Mouse (Mus musculus): ENCODE results near the gene Cd3d. TPM values are rescaled to one million over a fixed set of nuclear protein-coding genes. Genes with fewer than 3 reads are reported as not detected.

Gene Cd3d
- polyA plus RNA-seq, 1 experiment, result 0.55 TPM

DNA sequence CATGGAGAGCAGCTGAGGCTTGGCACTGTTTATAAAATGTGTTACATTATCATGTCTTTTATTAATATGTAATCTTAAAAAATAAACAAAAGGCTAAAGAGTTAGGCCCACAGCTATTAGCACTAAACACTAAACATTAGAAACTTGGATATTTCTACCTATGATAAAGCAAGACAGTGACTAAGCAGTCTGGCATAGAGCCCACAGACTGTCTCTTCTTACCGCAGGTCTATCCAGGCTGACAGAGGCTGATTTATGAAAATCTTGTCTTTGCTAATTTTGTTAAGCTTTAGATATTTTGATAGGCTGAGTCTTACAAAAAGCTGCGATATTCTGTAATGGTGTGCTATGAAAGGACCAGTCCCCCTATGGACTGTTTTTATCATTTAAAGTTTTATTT, 11.7 kb downstream of the Cd3d start:
- DNase-seq (ENCODE audit: low spot score), result no peak

DNA sequence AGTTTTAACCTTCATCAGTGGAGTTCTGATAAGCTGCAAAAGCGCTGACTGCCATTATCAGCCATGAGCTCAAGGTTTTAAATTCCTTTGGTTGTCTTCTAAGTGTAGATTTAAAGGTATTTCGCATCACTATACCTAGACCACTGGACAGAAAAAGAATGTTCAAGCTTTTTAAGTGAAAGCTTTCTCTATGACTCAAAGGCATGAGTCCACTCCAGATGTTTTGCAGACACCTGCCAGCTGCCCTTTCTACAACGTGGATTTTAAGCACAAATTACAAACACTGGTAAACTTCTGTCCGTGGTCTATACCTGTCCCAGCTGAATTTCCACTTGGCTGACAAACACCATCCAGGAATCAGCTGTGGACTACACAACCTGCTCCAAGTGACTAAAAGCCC, 13.4 kb downstream of the Cd3d start:
- DNase-seq (ENCODE audit: low spot score), result no peak

DNA sequence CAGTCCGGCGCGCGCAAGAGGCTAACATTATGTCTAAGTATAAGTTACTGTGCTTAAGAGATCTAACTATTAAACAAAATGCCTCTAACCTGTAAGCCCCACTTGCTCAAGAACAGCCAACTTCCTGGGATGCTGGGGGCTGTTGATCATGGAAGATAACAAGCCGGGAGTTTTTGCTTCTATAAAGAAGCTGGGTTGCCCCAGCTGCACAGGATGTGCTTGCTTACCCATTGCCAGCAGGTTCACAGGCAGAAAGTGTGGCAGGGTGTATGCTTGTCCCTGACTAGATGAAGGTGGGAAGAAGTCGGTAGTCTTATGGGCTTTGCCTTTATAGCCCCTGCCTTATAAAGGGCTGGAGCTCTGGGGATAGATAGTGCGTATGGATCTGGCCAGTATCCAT, 15.0 kb downstream of the Cd3d start:
- no peak for DNase-seq (ENCODE audit: low spot score)

DNA sequence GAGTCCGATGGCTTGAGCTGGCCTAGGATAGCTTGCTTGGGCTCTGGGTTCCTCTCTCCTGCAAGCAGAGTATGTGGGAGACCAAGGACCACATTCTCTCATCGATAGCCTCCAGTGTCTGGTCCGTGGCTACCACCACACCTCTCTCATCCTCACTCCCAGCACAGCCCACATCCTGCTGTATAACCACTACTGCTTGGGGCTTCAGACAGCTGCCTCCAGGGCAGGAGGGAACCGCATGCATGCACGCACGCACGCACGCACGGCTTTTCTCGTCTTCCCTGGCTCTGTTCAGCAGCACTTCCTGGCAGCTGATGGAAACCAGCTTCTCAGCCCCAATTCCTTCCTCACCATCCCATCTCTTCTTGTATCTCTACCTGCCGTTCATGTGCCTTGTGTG, 16.6 kb downstream of the Cd3d start:
- DNase-seq (ENCODE audit: low spot score), result no peak

DNA sequence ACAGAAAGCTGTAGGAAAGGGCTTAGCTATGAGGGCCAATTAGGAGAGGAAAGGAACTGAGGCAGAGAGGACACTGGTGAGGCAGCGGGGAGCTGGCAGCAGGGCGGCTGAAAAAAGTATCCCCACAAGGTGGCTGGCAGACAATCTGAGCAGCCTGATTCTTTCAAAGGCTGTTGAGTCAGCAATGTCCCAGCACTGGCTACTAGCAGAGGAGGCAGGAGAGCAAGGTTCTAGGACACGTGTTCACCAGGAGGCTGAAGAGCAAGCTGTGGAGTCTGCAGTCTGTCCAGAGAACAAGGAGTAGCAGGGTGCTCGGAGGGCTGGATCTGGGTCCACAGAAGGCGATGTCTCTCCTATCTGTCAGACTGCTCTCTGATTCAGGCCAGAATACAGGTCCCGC, 17.6 kb downstream of the Cd3d start:
- DNase-seq (ENCODE audit: low spot score), result no peak

DNA sequence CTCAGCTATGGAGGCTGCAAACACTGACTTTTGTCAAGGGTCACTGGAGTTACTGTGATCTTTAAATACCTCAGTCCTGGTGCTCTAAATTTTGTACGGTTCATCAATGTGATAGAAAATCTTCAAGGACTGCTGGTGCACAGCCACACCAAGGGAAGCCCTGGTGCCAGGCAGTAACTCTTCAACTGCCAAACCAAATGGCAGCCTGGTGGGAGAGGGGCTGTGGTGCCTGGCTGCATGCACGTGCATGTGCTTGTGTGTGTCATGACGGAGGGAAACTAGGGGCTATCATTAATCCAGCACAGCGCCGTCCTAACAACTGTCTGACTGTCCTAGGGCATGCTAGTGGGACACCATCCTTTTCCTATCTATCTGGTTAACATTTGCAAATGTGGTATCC, 18.2 kb downstream of the Cd3d start:
- no peak for DNase-seq (ENCODE audit: low spot score)

DNA sequence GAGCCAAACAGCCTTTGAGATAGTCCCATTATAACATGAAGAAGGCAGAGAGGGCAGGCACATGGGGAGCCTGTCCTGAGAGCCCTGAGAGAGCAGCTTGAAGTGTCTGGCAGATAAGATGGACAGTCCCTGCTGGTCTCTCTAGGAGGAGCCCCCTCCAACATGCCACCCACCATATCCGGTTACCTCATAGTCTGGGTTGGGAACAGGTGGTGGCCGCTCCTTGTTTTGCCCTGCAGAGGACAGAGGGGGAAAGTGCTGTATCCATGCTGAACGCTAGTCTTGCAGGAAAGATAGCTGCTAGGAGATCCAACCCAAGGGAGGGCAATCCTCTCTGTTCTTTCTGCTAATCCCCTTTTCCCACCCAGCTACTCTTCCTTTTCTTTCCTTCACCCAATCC, 18.7 kb downstream of the Cd3d start:
- DNase-seq (ENCODE audit: low spot score), result no peak

DNA sequence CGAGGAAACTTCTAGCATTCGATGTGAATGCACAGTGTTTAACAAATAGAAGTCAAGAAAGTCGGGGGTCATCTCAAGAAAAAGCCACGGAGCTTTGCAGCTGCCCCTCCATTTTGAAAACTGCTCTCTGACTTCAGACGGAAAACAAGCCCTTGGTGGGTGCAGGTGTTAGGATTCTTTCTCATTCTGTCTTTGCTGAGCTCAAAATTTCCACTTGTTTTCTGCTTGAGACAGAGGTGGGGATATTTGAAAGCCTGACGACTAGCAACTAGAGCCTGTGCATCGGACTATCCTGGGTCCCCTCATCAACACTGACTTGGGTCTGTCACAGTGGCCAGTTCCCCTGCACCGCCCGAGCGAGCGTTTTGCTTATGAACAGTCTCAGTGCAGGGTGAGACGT, 25.8 kb downstream of the Cd3d start:
- no peak for DNase-seq (ENCODE audit: low spot score)

DNA sequence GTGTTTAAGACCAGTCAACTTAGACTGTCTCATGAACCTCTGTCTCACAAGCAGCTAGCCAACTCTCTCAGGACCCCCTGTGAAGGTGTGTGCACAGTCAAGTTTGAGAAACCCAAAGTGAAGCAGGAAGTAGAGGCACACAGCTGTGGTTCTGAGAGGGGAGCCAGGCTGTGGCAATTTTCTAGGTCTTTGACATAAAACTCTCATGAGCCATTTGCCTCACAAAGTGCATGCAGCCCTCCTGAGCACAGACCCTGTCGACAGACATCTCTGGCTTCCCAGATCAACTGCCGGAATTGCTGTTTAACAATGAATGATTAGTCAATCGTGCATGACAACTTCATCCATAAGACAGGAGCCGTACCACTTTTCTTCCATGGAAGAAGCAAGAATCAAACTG, 26.8 kb downstream of the Cd3d start:
- DNase-seq (ENCODE audit: low spot score), result no peak

DNA sequence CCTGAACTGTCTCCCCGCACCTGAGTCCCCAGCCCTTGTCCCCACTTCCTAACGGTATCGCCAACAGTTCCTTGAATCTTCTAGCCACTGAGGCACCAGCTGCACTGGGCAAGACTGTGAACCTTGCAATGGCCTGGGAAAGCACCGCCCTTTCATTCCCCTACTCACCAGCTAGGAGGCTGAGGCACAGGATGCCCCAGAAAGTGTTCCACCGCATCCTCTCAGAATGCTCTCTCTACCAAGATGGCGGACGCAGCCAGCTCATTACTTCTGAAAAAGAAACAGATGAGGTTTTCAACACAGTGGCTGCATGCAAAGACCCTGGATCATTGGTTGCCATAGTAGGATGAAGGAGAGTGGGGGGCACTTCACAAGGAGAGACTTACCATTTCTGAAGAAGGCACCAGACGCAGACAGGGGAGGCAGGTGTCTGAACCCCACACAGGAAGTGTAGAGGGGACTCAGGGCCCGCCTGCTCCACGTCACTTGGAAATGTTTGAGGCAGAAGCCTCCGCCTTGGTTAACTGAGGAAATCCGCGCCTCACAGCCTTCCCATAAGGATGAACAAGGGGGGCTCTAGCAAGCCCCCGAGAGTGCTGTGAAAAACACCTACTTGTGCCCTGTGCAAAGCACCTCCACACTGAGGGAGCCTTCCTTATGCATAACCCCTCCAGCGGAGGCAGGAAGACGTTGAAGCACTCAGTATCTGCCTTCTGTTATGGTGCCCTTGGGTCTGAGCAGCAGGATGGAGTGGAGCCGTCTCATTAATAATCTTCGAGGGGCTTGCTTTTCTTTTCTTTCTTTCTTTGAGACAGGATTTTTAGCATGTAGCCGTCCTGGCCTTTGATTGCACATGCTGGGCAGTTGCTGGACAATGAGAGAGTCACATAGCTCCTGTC, 27.8 kb downstream of the Cd3d start, which contains the start of gene Cd3e:
Gene Cd3e, minus strand, starts transcription at position 448 of the 899 bp plus-strand sequence.
- DNase-seq (ENCODE audit: low spot score), result no peak

DNA sequence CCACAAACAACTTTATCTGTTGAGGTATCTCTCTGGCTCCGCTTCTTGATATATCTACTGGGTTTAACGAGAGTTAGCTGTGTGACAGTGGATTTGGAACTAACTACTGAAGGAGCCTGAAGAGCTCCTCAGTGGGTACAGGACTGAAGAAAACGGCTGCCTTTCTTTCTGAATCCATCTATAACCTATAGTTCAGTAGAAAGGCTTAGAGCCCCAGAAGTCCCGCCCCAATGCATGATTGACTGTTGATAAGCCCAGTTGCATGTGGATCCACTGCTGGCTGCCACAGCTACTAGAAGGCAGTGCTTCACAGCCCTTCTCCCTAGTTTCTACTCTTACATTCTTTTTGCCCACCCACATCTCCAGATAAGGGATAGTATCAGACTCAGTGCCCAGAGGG, 28.9 kb downstream of the Cd3d start:
- DNase-seq (ENCODE audit: low spot score), result no peak

DNA sequence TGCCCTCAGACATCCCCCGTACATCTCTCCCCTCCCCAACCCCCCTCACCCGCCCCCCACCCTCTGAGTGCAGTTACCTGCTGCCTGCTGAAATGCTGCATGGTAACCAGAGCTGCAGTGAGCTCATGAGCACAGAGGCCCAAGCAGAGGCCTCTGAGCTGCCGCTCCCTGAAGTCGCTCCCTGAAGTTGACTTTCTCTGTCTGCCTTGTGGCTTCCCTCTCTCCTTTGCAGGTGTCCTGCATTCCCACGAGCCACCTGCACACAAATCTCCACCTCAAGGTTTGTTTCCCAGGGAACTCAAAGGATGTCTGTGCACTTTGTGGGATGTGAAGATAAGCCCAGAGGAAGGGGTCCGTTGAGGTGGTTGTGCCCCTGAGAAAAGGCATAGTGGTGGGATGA, 29.7 kb downstream of the Cd3d start:
- no peak for DNase-seq (ENCODE audit: low spot score)

DNA sequence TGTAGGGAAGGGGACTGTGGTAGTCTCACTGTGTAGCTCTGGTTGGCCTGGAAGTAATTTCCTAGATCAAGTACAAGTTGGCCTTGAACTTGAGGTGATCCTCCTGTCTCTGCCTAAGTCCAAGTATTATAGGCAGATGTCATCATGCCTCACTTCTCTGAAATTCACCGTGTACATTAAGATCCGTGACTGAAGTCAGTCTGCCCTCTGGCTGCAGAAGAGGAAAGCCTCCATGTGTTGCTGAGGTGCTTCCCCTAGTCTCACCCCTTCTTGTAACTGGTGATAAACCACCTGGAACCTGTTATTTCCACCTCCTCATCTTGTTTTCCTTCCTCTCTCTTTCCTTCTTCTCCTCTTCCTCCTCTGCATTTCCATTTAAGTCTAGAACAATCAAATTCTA, 33.3 kb downstream of the Cd3d start:
- DNase-seq (ENCODE audit: low spot score), result no peak

DNA sequence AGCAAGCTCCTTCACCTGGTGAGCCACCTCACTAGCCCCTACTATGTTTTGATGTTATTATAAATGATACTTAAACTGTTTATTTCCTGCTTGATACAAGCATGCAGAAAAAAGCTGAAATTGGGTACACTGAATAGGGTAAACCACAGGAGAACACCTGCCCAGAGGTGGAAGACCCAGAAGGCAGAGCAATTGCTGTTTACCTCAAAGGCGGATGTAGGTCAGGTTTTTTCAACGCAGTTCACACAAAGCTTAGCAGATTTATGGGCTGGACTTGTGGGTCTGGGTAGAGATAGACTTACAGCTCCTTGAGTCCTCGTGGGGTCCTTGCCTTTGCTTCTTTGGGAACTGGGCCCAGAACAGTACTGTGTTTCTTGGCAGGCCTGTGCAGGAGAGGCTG, 34.3 kb downstream of the Cd3d start:
- DNase-seq (ENCODE audit: low spot score), result no peak

DNA sequence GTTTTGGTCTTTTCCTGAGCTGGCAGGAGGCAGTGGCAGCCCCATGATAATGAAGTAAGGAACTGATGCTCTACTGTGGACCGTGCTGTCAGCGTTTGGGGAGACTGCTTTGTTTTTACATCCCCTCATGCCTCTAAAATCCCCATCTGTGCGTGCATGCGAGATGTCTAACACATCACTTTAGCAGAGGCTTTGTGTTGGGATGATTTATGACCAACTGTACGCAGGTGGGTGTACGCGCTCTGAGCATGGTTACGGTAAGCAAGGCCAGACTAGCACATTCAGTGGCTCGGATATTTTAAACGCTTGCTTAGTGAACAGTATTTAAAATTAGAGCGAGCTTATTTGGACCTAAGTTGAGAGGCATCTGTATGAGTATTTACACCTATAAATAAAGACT, 36.4 kb downstream of the Cd3d start:
- DNase-seq (ENCODE audit: low spot score), result no peak

DNA sequence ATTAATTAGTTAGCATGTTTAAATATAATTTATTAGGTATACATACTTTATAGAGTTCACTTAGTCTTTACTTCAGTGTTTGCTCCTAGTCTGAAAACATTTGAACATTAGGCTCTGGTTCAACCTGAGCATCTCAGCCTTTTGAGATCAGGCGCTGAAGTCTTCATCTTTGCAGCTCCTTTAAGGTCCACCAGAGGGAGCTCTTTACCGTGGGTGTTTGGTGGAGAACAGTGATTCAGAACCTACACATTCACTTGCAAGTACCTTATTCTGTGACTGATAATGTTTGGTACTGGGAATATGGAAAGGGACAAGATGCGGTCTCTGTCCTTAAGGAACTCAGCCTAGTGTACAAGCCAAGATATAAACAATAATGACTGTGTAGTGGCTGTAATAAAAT, 41.2 kb downstream of the Cd3d start:
- no peak for DNase-seq (ENCODE audit: low spot score)

DNA sequence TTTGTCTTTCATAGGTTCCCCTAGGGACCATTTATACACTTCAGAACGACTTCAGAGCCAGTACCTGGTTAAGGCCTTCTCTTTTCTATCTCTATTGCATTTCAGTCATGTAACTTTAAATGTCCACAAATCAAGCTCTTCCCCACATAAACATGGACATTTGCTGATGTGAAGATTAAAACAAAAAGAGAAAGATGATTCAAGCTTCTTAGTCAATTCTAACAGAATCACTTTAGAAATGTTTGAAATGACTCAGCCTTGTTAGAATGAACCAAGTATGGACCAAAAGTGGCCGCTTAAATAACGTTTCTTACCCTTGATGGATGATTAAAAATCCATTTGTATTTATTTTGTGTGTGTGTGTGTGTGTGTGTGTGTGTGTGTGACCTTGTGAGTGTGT, 42.1 kb downstream of the Cd3d start:
- no peak for DNase-seq (ENCODE audit: low spot score)

DNA sequence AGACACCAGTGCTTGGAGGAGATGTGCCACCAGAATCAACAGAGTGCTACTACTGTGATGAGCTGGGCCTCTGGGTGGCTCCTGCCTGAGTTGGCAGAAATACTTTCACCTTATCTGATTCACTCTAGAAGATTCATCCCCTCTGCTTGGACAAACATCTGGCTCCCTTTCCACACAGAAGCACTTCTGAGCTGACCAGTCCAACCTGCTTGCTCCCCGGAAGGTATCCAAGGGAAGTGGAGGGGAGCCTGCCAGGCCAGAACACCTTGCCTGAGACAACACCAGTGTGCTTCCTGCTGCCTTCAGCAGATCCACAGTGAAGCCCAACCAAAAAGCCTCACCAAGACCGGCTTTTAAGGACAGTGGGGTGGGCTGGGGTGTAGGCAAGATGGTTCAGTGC, 42.6 kb downstream of the Cd3d start:
- no peak for DNase-seq (ENCODE audit: low spot score)

DNA sequence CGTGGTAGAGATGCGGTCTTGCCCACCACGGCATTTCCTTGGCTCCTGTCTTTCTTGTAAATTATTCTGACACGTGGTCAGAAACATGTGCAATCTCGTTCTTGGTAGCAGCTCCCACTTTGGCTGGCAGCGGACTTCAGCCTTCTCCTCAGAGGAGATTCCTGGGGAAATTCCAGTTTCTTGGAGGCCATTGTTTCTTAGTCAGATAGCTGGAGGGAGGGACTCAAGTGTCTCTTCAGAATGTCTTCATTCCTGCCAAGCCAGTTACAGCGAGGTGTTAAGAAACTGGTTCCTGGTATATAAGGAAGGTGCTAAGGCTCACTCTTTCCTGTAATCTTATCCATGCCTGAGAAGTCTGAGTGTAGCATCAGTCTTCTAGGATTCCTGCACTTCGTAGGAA, 45.8 kb downstream of the Cd3d start:
- no peak for DNase-seq (ENCODE audit: low spot score)

DNA sequence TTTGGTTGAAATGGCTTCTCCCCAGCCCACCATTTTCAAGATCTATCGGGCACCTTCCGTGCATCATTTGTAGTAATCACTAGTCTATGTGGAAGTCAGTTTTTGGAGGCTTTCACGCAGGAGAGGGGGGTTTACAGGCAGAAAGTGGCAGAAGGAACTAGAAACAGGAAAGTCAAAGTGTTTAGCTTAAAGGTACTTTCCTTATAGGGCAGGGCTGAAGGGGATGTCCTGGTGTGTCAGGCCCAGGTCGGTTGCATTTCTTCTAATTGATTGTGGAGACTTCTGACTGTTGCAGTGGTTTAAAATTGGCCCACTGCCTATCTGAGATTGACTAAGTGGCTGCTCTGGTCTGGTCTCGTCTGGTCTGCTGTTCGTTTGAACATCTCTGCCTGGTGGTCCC, 48.8 kb downstream of the Cd3d start:
- DNase-seq (ENCODE audit: low spot score), result no peak

DNA sequence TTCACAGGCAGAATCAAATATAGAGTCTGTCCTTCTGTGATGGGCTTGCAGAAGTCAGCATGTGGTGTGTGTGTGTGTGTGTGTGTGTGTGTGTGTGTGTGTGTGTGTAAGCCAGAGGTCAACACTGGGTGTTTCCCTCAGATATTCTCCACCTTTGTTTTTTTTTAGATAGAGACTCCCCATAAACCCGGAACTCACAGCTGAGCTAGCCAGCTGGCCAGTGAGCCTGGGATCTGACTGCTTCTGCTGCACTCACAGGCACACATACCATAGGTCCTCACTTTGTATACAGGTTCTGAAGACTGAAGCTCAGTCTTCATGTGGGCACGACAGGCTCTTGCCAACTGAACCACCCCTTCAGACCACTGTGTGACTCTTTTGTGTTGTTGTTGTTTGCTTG, 50.7 kb downstream of the Cd3d start:
- DNase-seq (ENCODE audit: low spot score), result no peak

DNA sequence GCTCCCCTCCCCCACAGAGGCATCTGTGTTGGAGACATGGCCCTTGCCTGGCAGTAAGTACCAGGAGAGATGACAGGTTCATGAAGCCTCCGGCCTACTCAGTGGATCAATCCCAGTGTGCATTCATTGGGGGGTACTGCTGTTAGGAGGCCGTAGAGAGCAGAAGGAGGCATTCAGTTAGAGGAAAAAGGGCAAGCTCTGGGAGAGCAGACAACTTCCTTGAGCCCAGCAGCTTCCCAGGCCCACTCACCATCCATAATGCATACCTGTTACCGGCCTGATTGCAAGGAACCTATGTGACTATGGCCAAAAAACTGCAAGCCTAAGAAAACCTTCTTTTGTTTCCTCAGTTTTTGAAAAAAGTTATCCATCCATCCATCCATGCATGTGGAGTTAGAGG, 52.9 kb downstream of the Cd3d start:
- DNase-seq (ENCODE audit: low spot score), result no peak
